Mouse (Mus musculus) G1E (cell line): ENCODE measurements around the gene Map4k3.

Experiments used
- CTCF ChIP-seq: IDR thresholded peaks from 2 replicates; pipeline ENCODE4 v1.5.1; 2012; ENCODE audit warnings: low read depth, low read length, inconsistent platforms, mixed read lengths
- GATA1 ChIP-seq: IDR thresholded peaks from 2 replicates; pipeline ENCODE4 v1.6.1; 2012; ENCODE audit warnings: borderline replicate concordance, low read length, inconsistent platforms, mixed read lengths
- TAL1 ChIP-seq: conservative IDR thresholded peaks from 2 replicates; pipeline ENCODE4 v1.6.1; 2012; ENCODE audit warnings: low read depth, low read length, inconsistent platforms, mixed read lengths

- TF ChIP-seq CTCF = no peak
- TF ChIP-seq GATA1 = no peak
- TF ChIP-seq TAL1 = no peak
Measured at GRCm38 (mm10) chr17:80571460-80571859, 156.8 kb downstream of the Map4k3 start.
